Mouse (Mus musculus): ENCODE results near the gene Shisa3.

DNA sequence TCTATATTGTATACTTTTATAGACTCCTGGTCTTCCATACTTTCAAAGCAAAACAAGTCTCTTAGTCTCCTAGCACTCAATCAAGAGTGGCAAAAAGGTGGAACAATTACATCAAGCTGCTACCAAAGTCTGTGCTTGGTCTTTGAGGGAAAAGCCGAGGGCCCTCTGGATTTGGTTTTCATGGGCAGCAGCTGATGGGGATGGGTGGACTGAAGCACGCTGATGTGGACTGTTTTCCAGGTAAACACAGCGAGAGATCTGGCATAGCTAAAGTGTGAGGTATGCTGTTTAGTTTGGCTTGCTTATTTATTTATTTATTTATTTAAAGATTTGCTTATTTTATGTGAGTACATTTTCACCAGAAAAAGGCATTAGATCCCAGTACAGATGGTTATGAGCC lies 45.9 kb downstream of the Shisa3 start:
- TF ChIP-seq POLR2A (IDR thresholded peaks at IDR 0.05; ENCODE audit: borderline replicate concordance, control insufficient read depth, low read depth, low read length), result no peak
- TF ChIP-seq CTCF (IDR thresholded peaks at IDR 0.05; ENCODE audit: control insufficient read depth, insufficient read depth, low read length), result no peak

Data from bone marrow, adult 2 months (tissue).